Mouse (Mus musculus) liver, embryonic 12.5 days (tissue): ENCODE results near the gene Fam181a. TPM values are rescaled to one million over a fixed set of nuclear protein-coding genes. Genes with fewer than 3 reads are reported as not detected.

Source experiments
- ATAC-seq: fragments of 200-750 bp; cut with Nextera tagmentation; 2 replicates; pipeline ENCODE4 v1.8.0; 2017; ENCODE audit warnings: moderate number of reproducible peaks, mild to moderate bottlenecking, moderate library complexity
- H3K27ac ChIP-seq: fragments of 300-500 bp; sonication (generic); 2 replicates; pipeline ENCODE4 v1.5.1; 2016; ENCODE audit warnings: mild to moderate bottlenecking
- H3K27me3 ChIP-seq: fragments of 300-500 bp; sonication (generic); replicated peaks from 2 replicates; pipeline ENCODE4 v1.6.1; 2016; ENCODE audit warnings: mild to moderate bottlenecking, moderate library complexity
- H3K36me3 ChIP-seq: fragments of 300-500 bp; sonication (generic); 2 replicates; pipeline ENCODE4 v1.6.1; 2016; ENCODE audit warnings: mild to moderate bottlenecking, moderate library complexity
- H3K4me1 ChIP-seq: fragments of 300-500 bp; sonication (generic); 2 replicates; pipeline ENCODE4 v1.6.1; 2016
- H3K4me2 ChIP-seq: fragments of 300-500 bp; sonication (generic); 2 replicates; pipeline ENCODE4 v1.6.1; 2016; ENCODE audit warnings: mild to moderate bottlenecking, moderate library complexity
- H3K4me3 ChIP-seq: fragments of 300-500 bp; sonication (generic); 2 replicates; pipeline ENCODE4 v1.5.1; 2016; ENCODE audit warnings: mild to moderate bottlenecking, moderate library complexity
- H3K9ac ChIP-seq: fragments of 300-500 bp; sonication (generic); 2 replicates; pipeline ENCODE4 v1.6.1; 2016; ENCODE audit warnings: mild to moderate bottlenecking, moderate library complexity
- H3K9me3 ChIP-seq: fragments of 300-500 bp; sonication (generic); replicated peaks from 2 replicates; pipeline ENCODE4 v1.6.1; 2016; ENCODE audit warnings: mild to moderate bottlenecking, moderate library complexity
- WGBS: fragments of 180-500 bp; shearing (Covaris S2); methylation state at CpG from one replicate; pipeline ENCODE4 v1.1.7; 2016; ENCODE audit not compliant: insufficient replicate concordance; 5-methylcytosine and 5-hydroxymethylcytosine counted together
- polyA plus RNA-seq: library from polyadenylated mRNA; unstranded; fragments of >200 nt; fragmentation: Nextera tagmentation; extraction: Ambion mirVana; gene quantifications from 2 replicates; pipeline ENCODE4 v1.2.1, GENCODE M21; 2016

Fam181a gene
- polyA plus RNA-seq, 1 experiment from 2014 or later = not detected

GRCm38 (mm10) chr12:103322801-103323200 is 12.0 kb downstream of the Fam181a start:
- ATAC-seq = no peak
- no peaks in the 10 kb centered on the region for H3K9me3 ChIP-seq
- no peak overlapping the region for H3K4me2 ChIP-seq
- whole genome bisulfite sequencing = 24% methylated on average over 3 of the region's 3 CpGs
- H3K4me3 ChIP-seq = no peak overlapping the region
- H3K4me1 ChIP-seq = peaks cover 6% of the 10 kb centered on the region; the same call in 1 of the 2 replicates
- H3K36me3 ChIP-seq = no peaks in the 10 kb centered on the region
- no peak overlapping the region for H3K9ac ChIP-seq
- peaks cover 30% of the 10 kb centered on the region for H3K27me3 ChIP-seq
- H3K27ac ChIP-seq = no peak overlapping the region

GRCm38 (mm10) chr12:103325156-103325857 is 14.5 kb downstream of the Fam181a start:
- Histone ChIP-seq H3K4me1 (peaks cover 6% of the 10 kb centered on the region; the same call in 1 of the 2 replicates), H3K27me3 (peaks cover 30% of the 10 kb centered on the region), H3K9ac (no peak overlapping the region), H3K9me3 (no peaks in the 10 kb centered on the region), H3K27ac (no peak overlapping the region), H3K36me3 (no peaks in the 10 kb centered on the region), H3K4me3 (peak overlapping the region; percentile 26), H3K4me2 (peak overlapping the region; percentile 59)
- peak; percentile 73 for ATAC-seq
- WGBS = 5% methylated on average over 60 of the region's 60 CpGs

- Histone ChIP-seq H3K27me3 (peaks cover 30% of the 10 kb centered on the region), H3K9ac (no peak overlapping the region), H3K27ac (no peak overlapping the region), H3K36me3 (no peaks in the 10 kb centered on the region), H3K4me2 (no peak overlapping the region), H3K4me3 (no peak overlapping the region), H3K9me3 (no peaks in the 10 kb centered on the region), H3K4me1 (peaks cover 6% of the 10 kb centered on the region; the same call in 1 of the 2 replicates)
- ATAC-seq = no peak
- WGBS = 52% methylated on average over 4 of the region's 4 CpGs
These were observed 15.8 kb downstream of the Fam181a start for GRCm38 (mm10) chr12:103326569-103326968.

GRCm38 (mm10) chr12:103327107-103327506 is 16.3 kb downstream of the Fam181a start:
- no peak for ATAC-seq
- 41% methylated on average over 7 of the region's 7 CpGs for WGBS
- no peak overlapping the region for H3K27ac ChIP-seq
- H3K4me1 ChIP-seq = peaks cover 6% of the 10 kb centered on the region; the same call in 1 of the 2 replicates
- no peaks in the 10 kb centered on the region for H3K36me3 ChIP-seq
- no peaks in the 10 kb centered on the region for H3K9me3 ChIP-seq
- peaks cover 30% of the 10 kb centered on the region for H3K27me3 ChIP-seq
- H3K9ac ChIP-seq = no peak overlapping the region
- no peak overlapping the region for H3K4me3 ChIP-seq
- no peak overlapping the region for H3K4me2 ChIP-seq

- Histone ChIP-seq H3K4me2 (no peak overlapping the region), H3K27ac (no peak overlapping the region), H3K27me3 (peaks cover 19% of the 10 kb centered on the region), H3K9me3 (no peaks in the 10 kb centered on the region), H3K9ac (no peak overlapping the region), H3K36me3 (no peaks in the 10 kb centered on the region), H3K4me3 (no peak overlapping the region), H3K4me1 (peaks cover 6% of the 10 kb centered on the region; the same call in 1 of the 2 replicates)
- no peak for ATAC-seq
- 57% methylated on average over 7 of the region's 7 CpGs for WGBS
These were observed 17.8 kb downstream of the Fam181a start for GRCm38 (mm10) chr12:103328448-103329191.

- H3K4me2 ChIP-seq = no peak overlapping the region
- no peak for ATAC-seq
- no peak overlapping the region for H3K27ac ChIP-seq
- H3K4me3 ChIP-seq = no peak overlapping the region
- WGBS = 39% methylated on average over 4 of the region's 4 CpGs
- H3K36me3 ChIP-seq = no peaks in the 10 kb centered on the region
- no peaks in the 10 kb centered on the region for H3K4me1 ChIP-seq
- no peaks in the 10 kb centered on the region for H3K9me3 ChIP-seq
- no peaks in the 10 kb centered on the region for H3K27me3 ChIP-seq
- H3K9ac ChIP-seq = no peak overlapping the region
These were observed 20.7 kb downstream of the Fam181a start for GRCm38 (mm10) chr12:103331491-103331890.

GRCm38 (mm10) chr12:103332879-103333278 is 22.1 kb downstream of the Fam181a start:
- no peak overlapping the region for H3K9ac ChIP-seq
- H3K4me2 ChIP-seq = no peak overlapping the region
- no peaks in the 10 kb centered on the region for H3K36me3 ChIP-seq
- peak; percentile 31; the same call in 1 of the 2 replicates for ATAC-seq
- no peak overlapping the region for H3K27ac ChIP-seq
- 17% methylated on average over 2 of the region's 2 CpGs for WGBS
- no peaks in the 10 kb centered on the region for H3K4me1 ChIP-seq
- H3K27me3 ChIP-seq = no peaks in the 10 kb centered on the region
- H3K9me3 ChIP-seq = no peaks in the 10 kb centered on the region
- H3K4me3 ChIP-seq = no peak overlapping the region

GRCm38 (mm10) chr12:103333426-103333825 is 22.7 kb downstream of the Fam181a start:
- no peaks in the 10 kb centered on the region for H3K4me1 ChIP-seq
- no peak for ATAC-seq
- WGBS = 78% methylated on average over 15 of the region's 15 CpGs

GRCm38 (mm10) chr12:103336766-103337165 is 26.0 kb downstream of the Fam181a start:
- no peak overlapping the region for H3K4me2 ChIP-seq
- WGBS = 34% methylated on average over 3 of the region's 3 CpGs
- H3K4me3 ChIP-seq = no peak overlapping the region
- H3K4me1 ChIP-seq = no peaks in the 10 kb centered on the region
- no peak overlapping the region for H3K9ac ChIP-seq
- no peak overlapping the region for H3K27ac ChIP-seq
- H3K9me3 ChIP-seq = no peaks in the 10 kb centered on the region
- H3K27me3 ChIP-seq = no peaks in the 10 kb centered on the region
- H3K36me3 ChIP-seq = no peaks in the 10 kb centered on the region
- ATAC-seq = no peak

More at GRCm38 (mm10) chr12:103333426-103333825, 22.7 kb downstream of the Fam181a start:
- Histone ChIP-seq H3K9me3 (no peaks in the 10 kb centered on the region), H3K9ac (no peak overlapping the region), H3K4me3 (no peak overlapping the region), H3K27ac (no peak overlapping the region), H3K36me3 (no peaks in the 10 kb centered on the region), H3K4me2 (no peak overlapping the region), H3K27me3 (no peaks in the 10 kb centered on the region)

- no peak overlapping the region for H3K4me2 ChIP-seq
- H3K27ac ChIP-seq = no peak overlapping the region
These were observed 27.5 kb downstream of the Fam181a start for GRCm38 (mm10) chr12:103338162-103338798.

GRCm38 (mm10) chr12:103341212-103341611 is 30.4 kb downstream of the Fam181a start:
- no peak overlapping the region for H3K27ac ChIP-seq
- no peak for ATAC-seq
- no peaks in the 10 kb centered on the region for H3K36me3 ChIP-seq
- peaks cover 6% of the 10 kb centered on the region; the same call in 1 of the 2 replicates for H3K4me1 ChIP-seq
- H3K27me3 ChIP-seq = 0 out of 2 replicates have a peak, but pooled peaks cover 4% of the 10 kb centered on the region
- no peak overlapping the region for H3K4me2 ChIP-seq
- WGBS = 34% methylated on average over 5 of the region's 5 CpGs
- H3K4me3 ChIP-seq = no peak overlapping the region
- no peak overlapping the region for H3K9ac ChIP-seq
- no peaks in the 10 kb centered on the region for H3K9me3 ChIP-seq

More at GRCm38 (mm10) chr12:103338162-103338798, 27.5 kb downstream of the Fam181a start:
- Histone ChIP-seq H3K4me1 (no peaks in the 10 kb centered on the region), H3K36me3 (no peaks in the 10 kb centered on the region), H3K27me3 (0 out of 2 replicates have a peak, but pooled peaks cover 4% of the 10 kb centered on the region), H3K4me3 (no peak overlapping the region), H3K9ac (no peak overlapping the region), H3K9me3 (no peaks in the 10 kb centered on the region)
- WGBS = 40% methylated on average over 14 of the region's 14 CpGs
- no peak for ATAC-seq
